Mouse (Mus musculus) bone marrow macrophage, adult 2 months (primary cell): ENCODE results near the gene Fam122a.

Experiments
- CTCF ChIP-seq: IDR thresholded peaks from 2 replicates; pipeline ENCODE4 v1.5.1; 2012; ENCODE audit warnings: low read depth, mild to moderate bottlenecking, low read length, moderate library complexity
- POLR2A ChIP-seq: IDR thresholded peaks from 2 replicates; pipeline ENCODE4 v1.6.1; 2012; ENCODE audit warnings: mild to moderate bottlenecking, low read depth, low read length, borderline replicate concordance

DNA sequence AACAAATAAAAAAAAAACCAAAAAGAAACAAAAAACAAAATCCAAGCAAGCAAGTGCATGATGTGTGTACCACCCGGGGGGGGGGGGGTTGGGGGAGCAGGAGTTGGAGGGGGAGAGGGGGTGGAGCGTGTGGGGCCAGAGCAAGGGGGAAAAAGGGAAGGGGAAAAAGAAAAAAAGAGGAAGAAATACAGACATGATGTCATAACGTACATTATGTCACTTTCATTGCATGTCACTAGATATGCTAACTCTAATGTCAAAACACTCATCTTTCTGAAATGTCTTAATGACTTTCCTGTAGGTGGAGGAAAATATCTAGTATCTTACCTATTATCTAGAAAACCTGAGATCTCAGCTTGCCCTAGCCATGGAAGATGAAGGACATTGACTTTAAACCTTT is 14.1 kb downstream of the Fam122a start:
- TF ChIP-seq CTCF (no peak), POLR2A (no peak)
